Mouse (Mus musculus) spleen, adult 2 months (tissue): ENCODE data around the gene Cit.

Source experiments
- CTCF ChIP-seq: fragments of 200-500 bp; IDR thresholded peaks from 2 replicates; pipeline ENCODE4 v1.5.1; 2011; ENCODE audit warnings: mild to moderate bottlenecking, inconsistent platforms; ENCODE audit not compliant: insufficient read depth, insufficient read length, insufficient replicate concordance; ENCODE audit errors: extremely low read depth
- POLR2A ChIP-seq: fragments of 200-500 bp; IDR thresholded peaks from 2 replicates; pipeline ENCODE4 v1.6.1; 2011; ENCODE audit warnings: low read depth, low read length, inconsistent platforms

GRCm38 (mm10) chr5:116019371-116019770 is 174.3 kb downstream of the Cit start:
- TF ChIP-seq CTCF (no peak), POLR2A (no peak)
